Mouse (Mus musculus) stomach, embryonic 16.5 days (tissue): ENCODE measurements around the gene Fezf2. TPM values are rescaled to one million over a fixed set of nuclear protein-coding genes. Genes with fewer than 3 reads are reported as not detected.

Experiments used
- ATAC-seq: fragments of 200-750 bp; cut with Nextera tagmentation; 2 replicates; pipeline ENCODE4 v1.8.0; 2017; ENCODE audit warnings: moderate number of reproducible peaks, moderate TSS enrichment; ENCODE audit not compliant: insufficient read depth, low FRiP score
- H3K27ac ChIP-seq: fragments of 300-500 bp; sonication (generic); 2 replicates; pipeline ENCODE4 v1.5.1; 2014; ENCODE audit warnings: low read length
- H3K27me3 ChIP-seq: fragments of 300-500 bp; sonication (generic); 2 replicates; pipeline ENCODE4 v1.6.1; 2014; ENCODE audit warnings: low read length, control low read depth, mixed read lengths; ENCODE audit not compliant: control insufficient read depth, insufficient read depth
- H3K36me3 ChIP-seq: fragments of 300-500 bp; sonication (generic); 2 replicates; pipeline ENCODE4 v1.6.1; 2014; ENCODE audit warnings: low read length; ENCODE audit not compliant: control insufficient read depth, insufficient read depth
- H3K4me1 ChIP-seq: fragments of 300-500 bp; sonication (generic); 2 replicates; pipeline ENCODE4 v1.6.1; 2014; ENCODE audit warnings: low read length, control low read depth, mixed read lengths; ENCODE audit not compliant: control insufficient read depth, insufficient read depth
- H3K4me2 ChIP-seq: fragments of 300-500 bp; sonication (generic); 2 replicates; pipeline ENCODE4 v1.6.1; 2014; ENCODE audit warnings: low read depth, low read length, mixed read lengths
- H3K4me3 ChIP-seq: fragments of 300-500 bp; sonication (generic); replicated peaks from 2 replicates; pipeline ENCODE4 v1.5.1; 2014; ENCODE audit warnings: mild to moderate bottlenecking, low read length
- H3K9ac ChIP-seq: fragments of 300-500 bp; sonication (generic); 2 replicates; pipeline ENCODE4 v1.6.1; 2014; ENCODE audit warnings: low read length
- H3K9me3 ChIP-seq: fragments of 300-500 bp; sonication (generic); replicated peaks from 2 replicates; pipeline ENCODE4 v1.6.1; 2016; ENCODE audit warnings: low read length, control low read depth; ENCODE audit not compliant: control insufficient read depth
- WGBS: fragments of 180-500 bp; shearing (Covaris S2); extraction: QIAGEN DNeasy Blood & Tissue Kit; methylation state at CpG from one replicate; pipeline ENCODE4 v1.1.7; 2014; 5-methylcytosine and 5-hydroxymethylcytosine counted together
- polyA plus RNA-seq: library from polyadenylated mRNA; unstranded; fragments of >200 nt; fragmentation: Nextera tagmentation; extraction: Ambion mirVana; gene quantifications from 2 replicates; pipeline ENCODE4 v1.2.1, GENCODE M21; 2015

Fezf2 gene
- polyA plus RNA-seq, 1 experiment from 2014 or later: not detected

- Histone ChIP-seq H3K4me1 (no peaks in the 10 kb centered on the region), H3K36me3 (no peaks in the 10 kb centered on the region), H3K27ac (no peak overlapping the region), H3K4me3 (no peak overlapping the region), H3K4me2 (no peak overlapping the region), H3K9ac (no peak overlapping the region), H3K27me3 (no peaks in the 10 kb centered on the region; the same call in 1 of the 2 replicates), H3K9me3 (no peaks in the 10 kb centered on the region)
- 85% methylated on average over 2 of the region's 2 CpGs for WGBS
- no peak for ATAC-seq
Observed at GRCm38 (mm10) chr14:12377289-12377688, 29.3 kb upstream of the Fezf2 start.

DNA sequence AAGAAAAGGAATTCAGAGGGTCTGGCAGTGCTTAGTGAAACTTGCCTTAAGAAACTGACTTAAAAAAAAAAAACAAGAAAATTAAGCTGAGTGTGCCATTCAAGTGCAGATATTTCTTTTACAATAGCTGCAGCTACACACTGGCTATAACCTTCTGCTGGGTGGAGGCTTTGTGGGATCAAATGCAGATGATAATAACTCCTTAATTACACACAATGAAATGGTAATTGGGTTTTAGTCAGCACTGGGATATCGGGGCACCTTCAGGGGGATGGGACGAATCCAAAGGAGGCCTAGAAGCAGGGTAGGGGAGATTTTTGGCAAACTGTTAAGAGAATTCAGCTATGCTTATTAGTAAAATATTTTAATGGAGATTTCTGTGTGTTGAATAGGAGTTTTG, 27.5 kb upstream of the Fezf2 start:
- Histone ChIP-seq H3K36me3 (no peaks in the 10 kb centered on the region), H3K9me3 (no peaks in the 10 kb centered on the region), H3K27me3 (no peaks in the 10 kb centered on the region; the same call in 1 of the 2 replicates), H3K9ac (no peak overlapping the region), H3K27ac (no peak overlapping the region), H3K4me2 (no peak overlapping the region), H3K4me3 (no peak overlapping the region), H3K4me1 (no peaks in the 10 kb centered on the region)
- 80% methylated on average over 2 of the region's 2 CpGs for WGBS
- no peak for ATAC-seq

DNA sequence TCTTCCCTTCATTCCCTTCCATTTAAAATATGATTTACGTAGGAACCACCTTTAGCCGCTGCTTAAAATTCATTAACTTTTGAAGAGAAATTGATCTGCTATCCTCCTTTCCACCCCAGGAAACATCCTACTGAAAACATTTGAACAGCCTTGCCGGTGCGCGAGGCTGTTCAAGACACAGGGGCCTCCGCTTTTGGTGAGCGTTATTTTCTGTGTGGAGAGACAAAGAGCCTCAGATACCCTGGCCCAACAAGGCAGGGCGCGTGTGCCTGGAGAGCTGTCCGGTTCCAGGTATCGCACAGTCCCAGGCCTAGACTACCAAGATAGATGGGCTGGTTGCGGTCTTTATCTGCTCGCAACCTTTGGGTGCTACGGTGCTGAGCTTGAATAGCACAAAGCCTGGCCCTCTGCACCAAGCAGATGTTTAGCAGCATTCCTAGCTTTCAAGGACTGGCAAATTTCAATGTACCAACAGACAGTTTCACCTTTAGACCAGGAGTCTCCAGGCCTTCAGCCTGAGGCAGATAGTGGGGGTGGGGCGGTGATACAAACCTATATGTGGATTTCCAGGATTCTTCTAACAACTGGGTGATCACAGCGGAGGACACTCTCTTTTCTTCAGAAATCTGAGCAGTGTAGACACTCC, 2.4 kb upstream of the Fezf2 start:
- Histone ChIP-seq H3K4me1 (peaks cover 1% of the 10 kb centered on the region; the same call in 1 of the 2 replicates), H3K4me3 (no peak overlapping the region), H3K36me3 (no peaks in the 10 kb centered on the region), H3K9me3 (no peaks in the 10 kb centered on the region; the same call in 1 of the 2 replicates), H3K27ac (no peak overlapping the region), H3K9ac (no peak overlapping the region), H3K4me2 (no peak overlapping the region), H3K27me3 (peaks cover 69% of the 10 kb centered on the region)
- WGBS: 10% methylated on average over 16 of the region's 16 CpGs
- ATAC-seq: no peak

DNA sequence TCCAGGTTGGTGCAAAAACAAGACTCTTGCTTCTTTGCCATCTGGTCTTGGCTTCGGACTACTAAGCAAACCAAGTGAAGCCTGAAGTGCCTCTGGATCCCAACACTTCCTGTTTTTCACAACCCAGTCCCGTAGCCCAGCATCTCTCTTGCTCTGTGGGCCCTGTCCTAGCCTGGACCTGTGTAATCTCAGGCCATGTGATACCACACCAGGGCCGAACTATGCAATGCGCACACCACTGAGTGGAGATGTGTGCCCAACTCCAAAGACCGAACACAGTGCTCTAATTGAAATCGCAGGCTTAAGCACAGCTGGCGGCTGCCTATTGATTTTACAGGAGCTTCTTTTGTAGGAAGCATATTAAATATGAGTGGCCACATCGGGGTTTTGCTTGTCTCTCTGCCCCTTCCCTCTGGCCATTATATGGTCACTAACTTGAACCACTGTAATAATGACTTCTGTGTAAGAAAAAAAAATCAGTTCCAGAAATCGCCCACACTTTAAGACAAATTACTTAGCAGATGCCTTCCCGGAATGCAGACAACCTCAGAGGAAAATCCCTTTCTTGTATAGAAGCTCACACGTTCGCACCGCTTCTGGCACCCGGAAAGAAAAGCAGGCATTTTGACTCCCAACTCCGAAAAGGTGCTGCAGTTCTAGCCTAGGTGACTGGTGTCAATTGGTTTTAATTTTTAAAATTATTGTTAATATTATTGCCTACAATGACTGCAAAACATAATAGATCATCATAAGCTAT, 1.5 kb upstream of the Fezf2 start:
- no peaks in the 10 kb centered on the region; the same call in 1 of the 2 replicates for H3K9me3 ChIP-seq
- no peak overlapping the region for H3K9ac ChIP-seq
- H3K4me1 ChIP-seq: peaks cover 8% of the 10 kb centered on the region
- WGBS: 10% methylated on average over 15 of the region's 15 CpGs
- H3K27me3 ChIP-seq: peaks cover 78% of the 10 kb centered on the region
- H3K4me2 ChIP-seq: no peak overlapping the region
- no peak overlapping the region for H3K4me3 ChIP-seq
- no peaks in the 10 kb centered on the region for H3K36me3 ChIP-seq
- no peak for ATAC-seq
- no peak overlapping the region for H3K27ac ChIP-seq

DNA sequence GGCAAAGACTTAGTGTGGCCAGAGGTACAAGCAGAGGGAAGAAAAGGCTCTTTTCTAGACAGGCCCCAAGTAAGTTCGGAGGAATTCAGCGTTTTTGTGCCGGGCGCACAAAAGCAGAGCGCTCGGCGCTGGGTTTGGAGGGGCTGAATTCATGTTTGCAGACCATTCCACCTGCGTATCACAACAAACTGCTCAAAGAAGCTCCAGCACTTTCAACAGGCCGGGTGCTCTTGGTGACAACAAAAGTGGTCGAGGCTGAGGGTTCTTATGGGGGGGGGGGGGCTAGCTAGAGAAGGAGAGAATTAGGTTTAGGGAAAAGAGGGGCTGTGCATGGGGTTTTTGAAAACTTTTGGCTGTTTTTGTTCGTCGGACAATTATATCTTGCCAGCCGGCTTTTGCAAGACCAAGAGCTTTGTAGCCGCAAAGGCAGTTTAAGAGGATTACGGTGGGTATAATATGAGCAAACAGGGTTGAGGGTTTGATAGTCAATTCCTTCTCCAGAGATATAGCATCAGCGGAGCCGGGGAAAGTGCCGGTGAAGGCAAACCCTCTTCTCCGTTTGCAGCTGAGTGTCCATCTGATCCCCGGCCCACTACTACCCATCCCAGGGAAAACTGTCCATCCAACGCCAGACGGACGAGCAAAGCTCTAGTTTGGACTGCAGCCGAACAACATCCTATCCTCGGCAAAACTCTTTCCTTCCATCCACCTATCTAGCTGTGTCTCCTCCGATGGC, 956 bp downstream of the Fezf2 start:
- Histone ChIP-seq H3K27ac (no peak overlapping the region), H3K9ac (no peak overlapping the region), H3K9me3 (no peaks in the 10 kb centered on the region; the same call in 1 of the 2 replicates), H3K27me3 (peaks cover 94% of the 10 kb centered on the region), H3K4me2 (peak overlapping the region; percentile 42), H3K4me3 (peak overlapping the region; percentile 31), H3K36me3 (no peaks in the 10 kb centered on the region), H3K4me1 (peaks cover 8% of the 10 kb centered on the region)
- ATAC-seq: no peak
- 3% methylated on average over 26 of the region's 26 CpGs for WGBS

DNA sequence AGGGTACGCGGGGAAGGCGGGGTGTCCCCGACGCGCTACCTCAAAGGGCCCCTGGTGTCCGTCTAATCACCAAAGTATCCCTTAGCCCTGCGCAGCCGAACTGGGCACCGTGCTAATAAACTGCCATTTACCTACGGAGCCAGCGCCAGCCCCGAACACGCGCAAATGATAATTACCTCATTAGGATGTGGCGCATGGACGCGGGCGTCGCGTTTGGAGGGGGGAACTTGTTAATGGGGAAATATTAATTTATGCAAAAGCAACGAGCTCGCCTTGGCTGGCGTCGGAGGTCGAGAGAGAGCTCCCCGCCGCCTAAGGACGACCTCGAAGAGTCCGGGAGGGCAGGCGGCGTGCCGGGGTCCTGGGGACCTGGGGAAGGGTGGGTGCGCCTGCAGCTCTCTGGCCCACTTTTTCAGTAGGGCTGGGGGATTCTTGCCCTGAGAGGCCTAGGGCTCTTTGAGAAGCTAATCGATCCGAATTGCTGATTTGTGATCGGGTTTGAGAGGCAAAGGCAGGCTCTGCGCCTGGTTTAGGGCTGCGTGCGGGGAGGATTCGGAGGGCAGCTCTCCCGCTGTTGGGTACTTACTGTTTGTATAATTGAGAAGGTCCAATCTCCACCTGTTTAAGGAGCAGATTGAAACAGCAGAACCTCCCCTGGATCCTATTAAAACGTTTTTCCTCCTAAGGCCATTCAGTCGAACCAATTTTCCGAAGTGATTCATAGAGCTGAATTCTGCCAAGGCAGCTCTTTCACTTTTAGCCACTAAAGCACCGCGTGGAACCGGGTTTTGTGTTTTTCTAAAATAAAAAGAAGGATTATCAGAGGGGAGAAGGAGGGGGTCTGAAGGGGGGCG, 1.8 kb downstream of the Fezf2 start:
- H3K4me2 ChIP-seq: peak overlapping the region; percentile 42
- under 1% methylated on average over 50 of the region's 50 CpGs for WGBS
- no peak for ATAC-seq
- no peak overlapping the region for H3K9ac ChIP-seq
- H3K4me1 ChIP-seq: peaks cover 10% of the 10 kb centered on the region
- peak overlapping the region; percentile 31 for H3K4me3 ChIP-seq
- no peaks in the 10 kb centered on the region for H3K36me3 ChIP-seq
- H3K27me3 ChIP-seq: peaks cover 96% of the 10 kb centered on the region
- no peak overlapping the region for H3K27ac ChIP-seq
- H3K9me3 ChIP-seq: no peaks in the 10 kb centered on the region; the same call in 1 of the 2 replicates

DNA sequence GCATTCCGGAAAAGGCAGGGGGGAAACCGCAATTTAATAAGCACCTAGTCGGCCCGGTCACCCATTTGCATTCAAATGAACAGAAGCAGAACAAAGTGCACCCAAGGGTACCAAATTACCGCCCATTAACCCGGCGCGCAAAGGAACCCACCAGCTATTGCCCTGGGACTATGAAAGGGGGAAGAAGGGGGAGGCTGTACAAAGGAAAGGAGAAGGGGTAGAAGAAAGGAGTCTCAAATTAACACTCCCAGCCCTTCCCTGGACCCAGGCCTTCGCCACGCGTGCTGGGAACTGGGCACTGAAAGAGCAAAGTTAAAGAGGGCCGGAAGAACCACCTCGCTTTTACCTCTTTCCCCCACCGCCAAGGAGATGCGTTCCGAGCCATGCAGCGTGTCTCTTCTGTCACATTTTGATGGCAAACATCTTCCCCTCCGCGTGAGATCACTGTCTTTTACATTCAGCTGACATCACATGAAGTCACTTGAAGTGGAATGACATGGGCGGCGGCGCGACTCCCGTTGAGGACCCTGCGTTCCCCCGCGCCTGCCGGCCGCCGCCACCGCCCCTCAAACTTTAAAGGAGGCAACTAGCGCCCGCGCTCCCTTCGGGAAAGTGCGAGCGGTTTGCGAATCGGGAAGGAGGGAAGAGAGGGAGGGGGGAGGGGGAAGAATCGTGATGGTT, 2.6 kb downstream of the Fezf2 start:
- no peak for ATAC-seq
- Histone ChIP-seq H3K4me1 (peaks cover 13% of the 10 kb centered on the region), H3K9me3 (no peaks in the 10 kb centered on the region; the same call in 1 of the 2 replicates), H3K36me3 (no peaks in the 10 kb centered on the region), H3K4me3 (peak overlapping the region; percentile 21), H3K4me2 (peak overlapping the region; percentile 38; the same call in 1 of the 2 replicates), H3K27ac (no peak overlapping the region), H3K9ac (no peak overlapping the region), H3K27me3 (peaks cover 97% of the 10 kb centered on the region)
- WGBS: 1% methylated on average over 40 of the region's 40 CpGs

- Histone ChIP-seq H3K9ac (no peak overlapping the region), H3K36me3 (no peaks in the 10 kb centered on the region), H3K27me3 (peaks cover 97% of the 10 kb centered on the region), H3K4me3 (peak overlapping the region; percentile 21), H3K9me3 (no peaks in the 10 kb centered on the region; the same call in 1 of the 2 replicates), H3K27ac (no peak overlapping the region), H3K4me2 (peak overlapping the region; percentile 38), H3K4me1 (peaks cover 13% of the 10 kb centered on the region)
- WGBS: 1% methylated on average over 37 of the region's 39 CpGs
- ATAC-seq: no peak
Observed at GRCm38 (mm10) chr14:12344746-12345240, 3.2 kb downstream of the Fezf2 start.
